Comparison of ENCODE assay signal across 8 mouse cellular contexts in the genomic region with DNA sequence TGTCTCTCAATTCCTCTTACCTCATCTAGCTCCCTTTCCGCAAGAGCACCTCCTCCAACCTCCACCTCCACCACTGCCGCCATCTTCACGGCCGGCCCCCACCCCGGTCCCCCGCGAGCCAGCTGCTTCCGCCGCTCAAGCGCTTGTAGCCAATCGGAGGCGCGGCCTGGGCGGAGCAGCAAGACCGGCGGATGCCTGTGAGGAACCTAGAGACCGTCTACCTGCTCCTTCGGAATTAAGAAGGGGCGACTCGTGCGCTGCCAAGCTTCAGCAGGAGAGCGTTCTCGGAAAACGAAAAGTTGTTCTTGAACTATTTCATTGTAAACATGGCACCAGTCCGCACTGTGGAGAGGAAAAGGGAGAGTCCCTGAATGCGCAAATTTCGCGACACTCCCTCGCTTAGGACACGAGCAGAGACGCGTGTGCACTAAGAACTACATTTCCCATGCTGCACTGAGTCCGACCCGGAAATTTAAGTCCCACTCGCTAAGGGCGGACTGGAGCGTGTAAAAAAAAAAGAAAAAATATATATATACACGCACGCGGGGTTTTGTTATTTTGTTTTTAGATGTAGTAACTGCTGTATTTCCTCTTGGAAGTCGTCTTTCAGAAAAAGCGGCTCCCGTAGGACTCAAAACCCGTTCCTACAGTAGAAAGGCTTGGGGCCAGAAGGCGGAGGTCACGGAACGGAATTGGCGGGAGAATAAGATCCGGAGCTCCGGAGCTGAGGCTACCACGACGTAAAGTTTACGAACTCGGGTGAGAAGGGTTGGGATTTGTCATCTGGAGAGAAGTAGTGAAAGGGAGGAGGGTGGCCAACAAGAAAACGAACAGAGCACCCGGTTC. TPM values are rescaled to one million over a fixed set of nuclear protein-coding genes. Genes with fewer than 3 reads are reported as not detected.
A peak's percentile ranks its signal among the peaks of the same experiment; 100 is the strongest.
DNase-seq lines count a peak whose midpoint lies in the region; ATAC-seq lines count a peak whose summit lies in the region.

Gene Rnf121 (minus strand): TSS at position 424 of the 846 bp plus-strand sequence.
Gene Xndc1 (plus strand): TSS at position 466 of the 846 bp plus-strand sequence.
Gene Xntrpc (plus strand): TSS at position 668 of the 846 bp plus-strand sequence.

- H3K9ac ChIP-seq in forebrain, embryonic 14.5 days (ENCODE audit: low read length), result peak within 1 kb of the TSS; percentile 74
- H3K9ac ChIP-seq in neural tube, embryonic 15.5 days (replicated peaks), result peak within 1 kb of the TSS; percentile 68

- under 1% methylated on average over 56 of the region's 56 CpGs for WGBS in forebrain, embryonic 14.5 days
- WGBS in neural tube, embryonic 15.5 days, result under 1% methylated on average over 56 of the region's 56 CpGs

- peak; percentile 100 for ATAC-seq in forebrain, embryonic 14.5 days
- peak; percentile 99 for ATAC-seq in neural tube, embryonic 15.5 days (ENCODE audit: low FRiP score)

- peaks cover 17% of the 10 kb centered on the region for H3K4me1 ChIP-seq in forebrain, embryonic 14.5 days (ENCODE audit: control insufficient read depth, insufficient read depth, low read length)
- H3K4me1 ChIP-seq in neural tube, embryonic 15.5 days, result peaks cover 39% of the 10 kb centered on the region

- H3K4me2 ChIP-seq in forebrain, embryonic 14.5 days (ENCODE audit: low read length), result peak within 1 kb of the TSS; percentile 79
- H3K4me2 ChIP-seq in neural tube, embryonic 15.5 days, result peak within 1 kb of the TSS; percentile 69

- peak within 1 kb of the TSS; percentile 73 for H3K27ac ChIP-seq in forebrain, embryonic 14.5 days (ENCODE audit: low read depth, low read length)
- H3K27ac ChIP-seq in neural tube, embryonic 15.5 days (replicated peaks), result peak within 1 kb of the TSS; percentile 91

- H3K27me3 ChIP-seq in forebrain, embryonic 14.5 days (replicated peaks; ENCODE audit: control insufficient read depth, insufficient read depth, low read length), result no peaks in the 10 kb centered on the region
- no peaks in the 10 kb centered on the region for H3K27me3 ChIP-seq in neural tube, embryonic 15.5 days (replicated peaks)

- peak within 1 kb of the TSS; percentile 68 for H3K4me3 ChIP-seq in forebrain, embryonic 14.5 days (ENCODE audit: low read depth, low read length)
- H3K4me3 ChIP-seq in neural tube, embryonic 15.5 days (replicated peaks), result peak within 1 kb of the TSS; percentile 79

- H3K36me3 ChIP-seq in forebrain, embryonic 14.5 days (ENCODE audit: control insufficient read depth, insufficient read depth, low read length), result 0 out of 2 replicates have a peak, but pooled peaks cover 3% of the 10 kb centered on the region
- H3K36me3 ChIP-seq in neural tube, embryonic 15.5 days, result no peaks in the 10 kb centered on the region

- DNase-seq in ES-CJ7 (ENCODE audit: low read depth, low spot score), result peak; percentile 94
- DNase-seq in cerebellum, adult 11 months, result peak; percentile 87
- peak; percentile 97 for DNase-seq in forebrain, embryonic 14.5 days (ENCODE audit: low spot score)
- peak; percentile 92 to 93 for DNase-seq in heart, postnatal 14 days
- DNase-seq in layer of hippocampus, adult 11-12 months (ENCODE audit: low spot score), result peak; percentile 92
- peak; percentile 93 for DNase-seq in lung, adult 18-20 months
- peak; percentile 94 for DNase-seq in testis, postnatal 14 days (ENCODE audit: low spot score)

- intact Hi-C loops in heart, postnatal 14 days (cut with DNase I), result no loop called here

- H3K9me3 ChIP-seq in forebrain, embryonic 14.5 days (replicated peaks; ENCODE audit: control insufficient read depth, low read length), result no peaks in the 10 kb centered on the region
- no peaks in the 10 kb centered on the region for H3K9me3 ChIP-seq in neural tube, embryonic 15.5 days (replicated peaks)

RNA-seq across cellular contexts. Expression of gene Rnf121, which starts in this region (rescaled TPM):
- 33.9 and 35.2 TPM in 2 replicates for polyA plus RNA-seq in forebrain, embryonic 14.5 days (2014; fragmentation: Nextera tagmentation; extraction: Ambion mirVana)
- total RNA-seq in heart, postnatal 14 days (2021), result 10 to 100 TPM; 19.8 to 21.5 TPM
- 33.0 and 33.5 TPM in 2 replicates for polyA plus RNA-seq in neural tube, embryonic 15.5 days (2015; fragmentation: Nextera tagmentation; extraction: Ambion mirVana)

RNA-seq across cellular contexts. Expression of gene Xndc1, which starts in this region (rescaled TPM):
- polyA plus RNA-seq in forebrain, embryonic 14.5 days (2014; fragmentation: Nextera tagmentation; extraction: Ambion mirVana), result 19.0 and 23.5 TPM in 2 replicates
- total RNA-seq in heart, postnatal 14 days (2021), result 10 to 100 TPM in 1 of 2 experiments, 1 to 10 TPM in 1; 8.9 to 10.2 TPM
- polyA plus RNA-seq in neural tube, embryonic 15.5 days (2015; fragmentation: Nextera tagmentation; extraction: Ambion mirVana), result 27.0 and 30.6 TPM in 2 replicates

RNA-seq across cellular contexts. Expression of gene Xntrpc, which starts in this region (rescaled TPM):
- polyA plus RNA-seq in forebrain, embryonic 14.5 days (2014; fragmentation: Nextera tagmentation; extraction: Ambion mirVana), result 0.99 and 1.3 TPM in 2 replicates
- total RNA-seq in heart, postnatal 14 days (2021), result under 1 TPM; 0.61 to 0.84 TPM
- polyA plus RNA-seq in neural tube, embryonic 15.5 days (2015; fragmentation: Nextera tagmentation; extraction: Ambion mirVana), result 0.86 and 1.1 TPM in 2 replicates

Comparison
In these comparisons a context has a peak if more than half of its experiments do, and no peak if none do; other contexts are left out.
1. Peak in every context shown above with its lines: DNase-seq, ATAC-seq, H3K4me3 ChIP-seq and H3K27ac ChIP-seq.